Mouse (Mus musculus) spleen, adult 2 months (tissue): ENCODE data around the gene Fnbp1l. TPM values are rescaled to one million over a fixed set of nuclear protein-coding genes. Genes with fewer than 3 reads are reported as not detected.

Experiments used
- DNase-seq, 2 experiments: peaks; one replicate each; pipeline versions ENCODE4 v3.0.0 to v3.0.0-alpha.2; 2012 to 2021; ENCODE audit warnings: low spot score in 2 of 2, low read depth in 1 of 2
- H3K27ac ChIP-seq: fragments of 200-500 bp; 2 replicates; pipeline ENCODE4 v1.5.1; 2012; ENCODE audit warnings: low read length, inconsistent platforms; ENCODE audit not compliant: insufficient read depth
- H3K27me3 ChIP-seq: fragments of 200-500 bp; 2 replicates; pipeline ENCODE4 v1.6.1; 2012; ENCODE audit warnings: mild to moderate bottlenecking, moderate library complexity, low read length, inconsistent platforms; ENCODE audit not compliant: control insufficient read depth, insufficient read depth
- H3K36me3 ChIP-seq: fragments of 200-500 bp; 2 replicates; pipeline ENCODE4 v1.6.1; 2012; ENCODE audit warnings: mild to moderate bottlenecking, low read length, inconsistent platforms; ENCODE audit not compliant: control insufficient read depth, insufficient read depth
- H3K4me1 ChIP-seq: fragments of 200-500 bp; 2 replicates; pipeline ENCODE4 v1.6.1; 2011; ENCODE audit warnings: inconsistent platforms; ENCODE audit not compliant: control insufficient read depth, insufficient read depth, insufficient read length
- H3K4me3 ChIP-seq: fragments of 200-500 bp; 2 replicates; pipeline ENCODE4 v1.5.1; 2011; ENCODE audit warnings: mild to moderate bottlenecking, inconsistent platforms; ENCODE audit not compliant: insufficient read depth, insufficient read length; ENCODE audit errors: extremely low read depth
- CTCF ChIP-seq: fragments of 200-500 bp; IDR thresholded peaks from 2 replicates; pipeline ENCODE4 v1.5.1; 2011; ENCODE audit warnings: mild to moderate bottlenecking, inconsistent platforms; ENCODE audit not compliant: insufficient read depth, insufficient read length, insufficient replicate concordance; ENCODE audit errors: extremely low read depth
- POLR2A ChIP-seq: fragments of 200-500 bp; IDR thresholded peaks from 2 replicates; pipeline ENCODE4 v1.6.1; 2011; ENCODE audit warnings: low read depth, low read length, inconsistent platforms
- WGBS: fragments of 180-500 bp; shearing (Covaris S2); methylation state at CpG from one replicate; pipeline ENCODE4 v1.1.7; 2018; 5-methylcytosine and 5-hydroxymethylcytosine counted together
- polyA plus RNA-seq: library from polyadenylated mRNA; depleted of rRNA; stranded (reverse); fragments of >200 nt; gene quantifications from 2 replicates; pipeline ENCODE4 v1.2.3, GENCODE M21; 2012

Fnbp1l gene
- polyA plus RNA-seq, 1 experiment = 1.3 TPM

- TF ChIP-seq POLR2A (no peak), CTCF (no peak)
- 66% methylated on average over 6 of the region's 6 CpGs for WGBS
Observed at GRCm38 (mm10) chr3:122624591-122624990, 5.1 kb upstream of the Fnbp1l start.

GRCm38 (mm10) chr3:122620285-122620931 lies 893 bp upstream of the Fnbp1l start:
- WGBS = 3% methylated on average over 21 of the region's 21 CpGs
- Histone ChIP-seq H3K27me3 (peaks cover 16% of the 10 kb centered on the region), H3K4me1 (peaks cover 8% of the 10 kb centered on the region), H3K4me3 (peak overlapping the region; percentile 54), H3K36me3 (no peaks in the 10 kb centered on the region), H3K27ac (no peak overlapping the region)
- DNase-seq = no peak
- TF ChIP-seq POLR2A = no peak
- TF ChIP-seq CTCF = no peak

More at GRCm38 (mm10) chr3:122624591-122624990, 5.1 kb upstream of the Fnbp1l start:
- DNase-seq = no peak
- H3K27me3 ChIP-seq = peaks cover 4% of the 10 kb centered on the region
- no peaks in the 10 kb centered on the region for H3K36me3 ChIP-seq
- 0 out of 2 replicates have a peak, but pooled peaks cover 3% of the 10 kb centered on the region for H3K4me1 ChIP-seq
- no peak overlapping the region for H3K4me3 ChIP-seq
- H3K27ac ChIP-seq = no peak overlapping the region

GRCm38 (mm10) chr3:122619931-122620284 lies 393 bp upstream of the Fnbp1l start:
- peak overlapping the region; percentile 54; the same call in 1 of the 2 replicates for H3K4me3 ChIP-seq
- H3K27ac ChIP-seq = peak overlapping the region; percentile 43; the same call in 1 of the 2 replicates
- H3K4me1 ChIP-seq = peaks cover 8% of the 10 kb centered on the region
- under 1% methylated on average over 20 of the region's 20 CpGs for WGBS
- no peak for DNase-seq
- peaks cover 16% of the 10 kb centered on the region for H3K27me3 ChIP-seq
- H3K36me3 ChIP-seq = no peaks in the 10 kb centered on the region
- no peak for TF ChIP-seq CTCF
- TF ChIP-seq POLR2A = no peak

GRCm38 (mm10) chr3:122618402-122618801 lies 1.1 kb downstream of the Fnbp1l start:
- TF ChIP-seq CTCF (no peak), POLR2A (no peak)
- peak overlapping the region; percentile 58 for H3K4me3 ChIP-seq
- H3K27ac ChIP-seq = no peak overlapping the region
- DNase-seq = no peak
- 6% methylated on average over 30 of the region's 30 CpGs for WGBS
- H3K36me3 ChIP-seq = no peaks in the 10 kb centered on the region
- peaks cover 8% of the 10 kb centered on the region for H3K4me1 ChIP-seq
- peaks cover 16% of the 10 kb centered on the region for H3K27me3 ChIP-seq

GRCm38 (mm10) chr3:122617613-122618340 lies 1.7 kb downstream of the Fnbp1l start:
- H3K36me3 ChIP-seq = no peaks in the 10 kb centered on the region
- peaks cover 8% of the 10 kb centered on the region for H3K4me1 ChIP-seq
- DNase-seq = no peak
- TF ChIP-seq CTCF (no peak), POLR2A (no peak)
- WGBS = 80% methylated on average over 9 of the region's 9 CpGs
- H3K4me3 ChIP-seq = no peak overlapping the region
- peaks cover 16% of the 10 kb centered on the region for H3K27me3 ChIP-seq
- no peak overlapping the region for H3K27ac ChIP-seq

GRCm38 (mm10) chr3:122612537-122612936 lies 7.0 kb downstream of the Fnbp1l start:
- Histone ChIP-seq H3K36me3 (no peaks in the 10 kb centered on the region), H3K4me1 (no peaks in the 10 kb centered on the region), H3K4me3 (no peak overlapping the region), H3K27ac (no peak overlapping the region), H3K27me3 (no peaks in the 10 kb centered on the region)
- no peak for DNase-seq
- WGBS = 79% methylated on average over 6 of the region's 6 CpGs
- TF ChIP-seq CTCF = no peak
- no peak for TF ChIP-seq POLR2A

- H3K27ac ChIP-seq = no peak overlapping the region
- 72% methylated on average over 5 of the region's 5 CpGs for WGBS
Observed at GRCm38 (mm10) chr3:122611761-122612160, 7.8 kb downstream of the Fnbp1l start.

More at GRCm38 (mm10) chr3:122611761-122612160, 7.8 kb downstream of the Fnbp1l start:
- TF ChIP-seq POLR2A (no peak), CTCF (no peak)
- H3K27me3 ChIP-seq = no peaks in the 10 kb centered on the region
- no peaks in the 10 kb centered on the region for H3K36me3 ChIP-seq
- no peak overlapping the region for H3K4me3 ChIP-seq
- no peak for DNase-seq
- no peaks in the 10 kb centered on the region for H3K4me1 ChIP-seq
